Mouse (Mus musculus): Measurements from ENCODE around the gene Kel.

Kel gene

GRCm38 (mm10) chr6:41646220-41646619 lies 57.9 kb downstream of the Kel start:
- no peak for DNase-seq (ENCODE audit: low spot score in 2 of 2)

- no peak for DNase-seq (ENCODE audit: low spot score in 2 of 2)
Measured at GRCm38 (mm10) chr6:41643227-41643626, 60.9 kb downstream of the Kel start.

- no peak for DNase-seq (ENCODE audit: low spot score in 2 of 2)
Measured at GRCm38 (mm10) chr6:41642765-41643164, 61.4 kb downstream of the Kel start.

- no peak for DNase-seq (ENCODE audit: low spot score in 2 of 2)
Measured at GRCm38 (mm10) chr6:41641173-41641866, 62.8 kb downstream of the Kel start.

- no peak for DNase-seq (ENCODE audit: low spot score in 2 of 2)
Measured at GRCm38 (mm10) chr6:41640449-41640848, 63.7 kb downstream of the Kel start.

- DNase-seq (ENCODE audit: low spot score in 2 of 2) = no peak
Measured at GRCm38 (mm10) chr6:41637927-41638506, 66.1 kb downstream of the Kel start.

GRCm38 (mm10) chr6:41637393-41637792 lies 66.7 kb downstream of the Kel start:
- no peak for DNase-seq (ENCODE audit: low spot score in 2 of 2)

All from urinary bladder, adult 18-20 months (tissue).